Mouse (Mus musculus) embryonic stem cell, embryonic (primary cell): ENCODE data around the gene Cenpt.

Experiments
- CTCF ChIA-PET, 4 experiments: fragments of 300-600 bp in 2 of 4; fragments of 350-600 bp in 2 of 4; sonication (Branson Sonifier 250); formaldehyde crosslinking; loops; one replicate each; lab custom pipeline; 2022; ENCODE audit warnings: inconsistent platforms in 2 of 4; lab: Charles Lee
- POLR2A ChIA-PET, 4 experiments: fragments of 300-600 bp in 2 of 4; fragments of 350-600 bp in 2 of 4; sonication (Branson Sonifier 250); formaldehyde crosslinking; loops; one replicate each; lab custom pipeline; 2022; ENCODE audit warnings: antibody characterized with exemption in 4 of 4, inconsistent platforms in 1 of 4; lab: Charles Lee

The Cenpt gene

DNA sequence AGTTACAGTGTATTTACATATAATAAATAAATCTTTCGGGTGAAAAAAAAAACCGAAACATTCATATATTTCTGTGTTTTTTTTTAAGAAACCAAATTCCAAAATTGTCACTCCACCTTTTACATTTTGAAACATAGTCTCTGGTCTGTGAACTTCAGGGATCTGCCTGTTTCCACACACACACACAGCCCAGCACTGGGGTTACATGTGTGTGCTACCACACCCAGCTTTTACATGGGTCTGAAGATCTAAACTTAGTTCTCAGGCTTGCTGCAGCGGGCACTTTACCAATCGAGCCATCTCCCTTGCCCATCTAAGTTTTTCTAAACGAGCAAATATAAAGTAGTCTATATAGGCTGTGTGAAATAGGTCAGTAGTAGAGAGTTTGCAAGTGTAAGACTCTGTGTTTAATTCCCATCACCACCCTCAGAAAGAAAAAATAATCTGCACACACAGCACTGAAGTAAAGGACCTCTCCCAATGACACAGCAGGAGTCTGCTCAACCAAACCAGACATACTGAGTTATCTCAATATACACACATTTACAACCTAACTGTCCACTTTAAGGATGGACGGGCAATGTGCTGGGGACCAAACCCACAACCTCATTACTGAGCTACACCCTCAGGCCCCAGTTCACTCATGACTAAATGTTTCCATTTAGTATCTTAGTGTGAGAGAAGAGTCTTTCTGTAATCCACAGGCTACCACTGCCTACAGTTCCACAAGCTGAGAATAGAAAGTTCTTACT is 51.7 kb downstream of the Cenpt start:
- CTCF ChIA-PET: interaction anchor here in 1 of 4 experiments (1.5 kb wide), 1 partner anchor 13 kb away, joined by 4 read pairs; no protein-coding TSS in a partner anchor
- POLR2A ChIA-PET: interaction anchor here in 1 of 4 experiments (1.0 kb wide), 1 partner anchor 92 kb away, joined by 3 read pairs; no protein-coding TSS in a partner anchor

DNA sequence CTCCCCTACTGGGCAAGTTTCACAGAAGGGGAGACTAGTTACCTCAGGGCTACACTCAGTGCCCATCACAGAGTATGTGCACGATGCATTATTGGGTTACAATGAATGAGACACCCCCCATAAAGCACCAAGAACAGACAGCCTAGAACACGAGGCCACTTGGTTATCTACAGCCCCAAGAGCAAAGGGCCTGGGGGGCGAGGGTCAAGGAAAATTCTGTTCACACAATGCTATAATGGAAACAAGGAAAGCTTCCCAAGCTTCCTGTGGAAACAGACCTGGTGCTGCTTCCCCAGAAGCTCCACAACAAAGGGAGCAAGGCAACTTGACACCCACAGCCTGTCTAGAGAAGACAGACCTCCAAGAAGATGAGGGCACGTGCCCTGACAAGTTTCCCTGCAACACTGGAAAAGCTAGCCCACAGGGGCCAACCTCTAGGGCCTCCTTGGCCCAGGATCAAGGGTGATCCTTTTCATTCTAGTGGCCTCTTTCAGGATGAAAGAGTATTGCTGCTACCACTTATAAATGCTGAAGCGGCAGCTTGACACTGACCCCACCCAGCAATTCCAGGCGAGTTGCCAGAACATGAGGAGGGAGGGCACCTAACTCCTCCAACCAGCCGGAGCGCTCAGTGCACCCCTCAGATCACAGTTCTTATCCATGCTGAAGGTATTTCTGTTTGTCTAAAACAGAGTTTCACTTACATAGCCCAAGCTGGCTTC is 53.8 kb downstream of the Cenpt start:
- POLR2A ChIA-PET: interaction anchor here in 3 of 4 experiments (0.6 to 2.8 kb wide), 21 partner anchors 8 to 530 kb away, joined by 3 to 12 read pairs (median 4); partner anchors contain the start of genes Ranbp10 (in 2 of the 3), Tsnaxip1 (in 2 of the 3), Acd (in 1 of the 3) and Nutf2 (in 1 of the 3)
- CTCF ChIA-PET: interaction anchor here in 3 of 4 experiments (0.7 to 1.6 kb wide), 6 partner anchors 11 to 131 kb away, joined by 3 to 9 read pairs (median 3); no protein-coding TSS in a partner anchor

DNA sequence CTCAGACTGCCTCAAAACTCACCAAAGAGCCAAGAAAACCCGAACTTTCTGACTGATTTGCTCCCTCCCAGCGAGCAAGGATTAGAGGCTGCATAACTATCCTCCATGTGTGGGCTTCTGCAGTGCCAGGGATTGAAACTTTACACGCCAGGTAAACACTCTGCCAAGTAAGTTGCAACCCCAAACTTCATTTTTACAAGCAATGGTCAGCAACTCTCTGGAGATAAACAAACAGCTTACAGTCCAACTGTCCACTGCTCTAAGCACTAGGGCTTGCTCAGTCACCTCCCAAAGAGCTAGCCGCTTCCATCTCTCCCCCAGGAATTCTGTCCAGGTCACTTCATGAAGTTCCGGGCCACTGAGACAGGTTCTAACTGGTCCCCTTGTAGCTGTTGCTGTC is 54.7 kb downstream of the Cenpt start:
- POLR2A ChIA-PET: interaction anchor here in 3 of 4 experiments (0.6 to 2.8 kb wide), 14 partner anchors 9 to 163 kb away, joined by 3 to 12 read pairs (median 4); partner anchors contain the start of genes Ranbp10 (in 2 of the 3), Tsnaxip1 (in 2 of the 3), Acd (in 1 of the 3) and Nutf2 (in 1 of the 3)
- CTCF ChIA-PET: interaction anchor here in 3 of 4 experiments (0.9 to 1.6 kb wide), 3 partner anchors 10 to 84 kb away, joined by 4 to 9 read pairs (median 4); no protein-coding TSS in a partner anchor

DNA sequence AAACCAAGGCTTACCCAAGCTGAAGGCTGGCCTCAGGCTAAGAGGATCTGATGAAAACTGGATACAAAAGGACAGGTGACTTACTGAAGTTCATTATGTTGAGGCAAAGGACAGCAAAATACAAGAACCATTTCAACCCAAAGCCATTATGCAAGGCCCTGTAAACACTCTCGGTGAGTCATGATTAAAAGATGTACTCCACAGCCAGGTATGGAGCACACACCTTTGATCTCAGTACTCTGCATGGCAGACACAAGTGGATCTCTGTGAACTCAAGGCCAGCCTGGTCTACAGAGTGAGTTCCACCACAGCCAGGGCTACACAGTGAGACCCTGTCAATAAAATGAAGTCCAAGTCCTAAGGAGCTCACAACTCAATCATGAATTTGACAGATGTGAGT is 57.3 kb downstream of the Cenpt start:
- CTCF ChIA-PET: interaction anchor here in 1 of 4 experiments (0.7 kb wide), 1 partner anchor 11 kb away, joined by 3 read pairs; no protein-coding TSS in a partner anchor

More for the DNA sequence above, 57.3 kb downstream of the Cenpt start:
- POLR2A ChIA-PET: interaction anchor here in 2 of 4 experiments (0.8 to 1.2 kb wide), 2 partner anchors 31 to 104 kb away, joined by 3 read pairs; partner anchors contain the start of genes Pskh1 (in 1 of the 2), Ranbp10 (in 1 of the 2) and Tsnaxip1 (in 1 of the 2)
